Mouse (Mus musculus): ENCODE measurements around the gene Alg12. TPM values are rescaled to one million over a fixed set of nuclear protein-coding genes. Genes with fewer than 3 reads are reported as not detected.

Alg12 gene
- polyA plus RNA-seq, 1 experiment: 13.0 TPM

DNA sequence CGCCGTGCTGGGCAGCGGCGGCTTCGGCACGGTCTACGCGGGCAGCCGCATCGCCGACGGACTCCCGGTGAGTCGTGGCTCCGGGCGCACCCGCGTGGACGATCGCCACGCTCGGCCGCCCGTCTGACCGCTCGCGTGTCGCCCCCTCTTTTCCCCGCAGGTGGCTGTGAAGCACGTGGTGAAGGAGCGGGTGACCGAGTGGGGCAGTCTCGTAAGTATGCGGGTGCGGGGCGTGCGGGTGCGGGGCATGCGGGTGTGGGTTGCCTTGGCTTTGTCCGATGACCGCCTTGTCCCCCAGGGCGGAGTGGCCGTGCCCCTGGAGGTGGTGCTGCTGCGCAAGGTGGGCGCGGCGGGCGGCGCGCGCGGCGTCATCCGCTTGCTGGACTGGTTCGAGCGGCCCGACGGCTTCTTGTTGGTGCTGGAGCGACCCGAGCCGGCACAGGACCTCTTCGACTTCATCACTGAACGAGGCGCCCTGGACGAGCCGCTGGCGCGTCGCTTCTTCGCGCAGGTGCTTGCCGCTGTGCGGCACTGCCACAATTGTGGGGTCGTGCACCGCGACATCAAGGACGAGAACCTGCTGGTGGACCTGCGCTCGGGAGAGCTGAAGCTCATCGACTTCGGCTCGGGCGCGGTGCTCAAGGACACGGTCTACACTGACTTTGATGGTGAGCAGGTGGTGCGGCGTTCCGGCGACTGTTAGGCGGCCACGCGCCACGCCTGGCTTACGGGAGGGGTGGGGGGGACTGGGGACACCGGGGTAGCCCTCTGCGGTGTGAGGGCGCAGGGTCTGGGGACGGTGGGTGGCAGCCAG lies 44.0 kb upstream of the Alg12 start:
- peaks cover 23% of the 10 kb centered on the region for H3K4me1 ChIP-seq (ENCODE audit: control insufficient read depth, insufficient read depth, low read length)
- H3K27ac ChIP-seq (ENCODE audit: insufficient read depth, low read length): no peak overlapping the region
- TF ChIP-seq CTCF (IDR thresholded peaks at IDR 0.05; ENCODE audit: borderline replicate concordance, insufficient read depth, low read length) (no peak), POLR2A (IDR thresholded peaks at IDR 0.05; ENCODE audit: low read depth, low read length) (no peak)
- H3K4me3 ChIP-seq (ENCODE audit: insufficient read depth, low read length): peak overlapping the region; percentile 58

GRCm38 (mm10) chr15:88861772-88862622 lies 42.9 kb upstream of the Alg12 start, which contains the start of gene Pim3:
Gene Pim3, plus strand, starts transcription at chr15:88862186.
- peak; percentile 92 for TF ChIP-seq POLR2A (IDR thresholded peaks at IDR 0.05; ENCODE audit: low read depth, low read length)
- TF ChIP-seq CTCF (IDR thresholded peaks at IDR 0.05; ENCODE audit: borderline replicate concordance, insufficient read depth, low read length): no peak
- Histone ChIP-seq H3K27ac (ENCODE audit: insufficient read depth, low read length) (peak within 1 kb of the TSS; percentile 96), H3K4me1 (ENCODE audit: control insufficient read depth, insufficient read depth, low read length) (peaks cover 19% of the 10 kb centered on the region), H3K4me3 (ENCODE audit: insufficient read depth, low read length) (peak within 1 kb of the TSS; percentile 58)

GRCm38 (mm10) chr15:88860781-88861180 lies 41.7 kb upstream of the Alg12 start:
- Histone ChIP-seq H3K4me3 (ENCODE audit: insufficient read depth, low read length) (no peak overlapping the region), H3K4me1 (ENCODE audit: control insufficient read depth, insufficient read depth, low read length) (peaks cover 12% of the 10 kb centered on the region), H3K27ac (ENCODE audit: insufficient read depth, low read length) (no peak overlapping the region)
- TF ChIP-seq POLR2A (IDR thresholded peaks at IDR 0.05; ENCODE audit: low read depth, low read length) (no peak), CTCF (IDR thresholded peaks at IDR 0.05; ENCODE audit: borderline replicate concordance, insufficient read depth, low read length) (no peak)

GRCm38 (mm10) chr15:88859206-88859970 lies 40.3 kb upstream of the Alg12 start:
- no peak overlapping the region for H3K4me3 ChIP-seq (ENCODE audit: insufficient read depth, low read length)
- H3K4me1 ChIP-seq (ENCODE audit: control insufficient read depth, insufficient read depth, low read length): peaks cover 10% of the 10 kb centered on the region
- TF ChIP-seq POLR2A (IDR thresholded peaks at IDR 0.05; ENCODE audit: low read depth, low read length) (no peak), CTCF (IDR thresholded peaks at IDR 0.05; ENCODE audit: borderline replicate concordance, insufficient read depth, low read length) (no peak)
- no peak overlapping the region for H3K27ac ChIP-seq (ENCODE audit: insufficient read depth, low read length)

DNA sequence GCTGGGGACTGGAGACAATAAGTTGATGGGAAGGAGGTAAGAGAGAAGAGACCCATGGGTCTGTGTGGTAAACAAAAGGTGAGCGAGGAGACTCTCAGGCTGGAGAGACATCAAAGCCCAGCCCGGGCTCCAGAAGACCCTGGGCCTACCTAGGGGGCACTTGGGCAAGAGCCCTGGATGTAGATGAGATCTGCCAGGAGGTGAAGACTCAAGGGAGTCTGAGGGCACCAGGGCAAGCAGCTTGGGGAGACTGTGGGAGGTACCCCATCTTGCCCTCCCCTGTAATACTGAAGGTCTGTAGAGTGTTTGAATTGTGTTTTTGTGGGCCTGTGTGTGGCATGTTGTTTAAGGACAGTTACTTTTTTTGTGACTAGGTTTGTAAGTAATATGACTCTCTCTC lies 39.6 kb upstream of the Alg12 start:
- no peak overlapping the region for H3K27ac ChIP-seq (ENCODE audit: insufficient read depth, low read length)
- peaks cover 14% of the 10 kb centered on the region for H3K4me1 ChIP-seq (ENCODE audit: control insufficient read depth, insufficient read depth, low read length)
- no peak overlapping the region for H3K4me3 ChIP-seq (ENCODE audit: insufficient read depth, low read length)
- TF ChIP-seq POLR2A (IDR thresholded peaks at IDR 0.05; ENCODE audit: low read depth, low read length): no peak
- TF ChIP-seq CTCF (IDR thresholded peaks at IDR 0.05; ENCODE audit: borderline replicate concordance, insufficient read depth, low read length): no peak

GRCm38 (mm10) chr15:88858141-88858541 lies 39.0 kb upstream of the Alg12 start:
- no peak for TF ChIP-seq POLR2A (IDR thresholded peaks at IDR 0.05; ENCODE audit: low read depth, low read length)
- no peak for TF ChIP-seq CTCF (IDR thresholded peaks at IDR 0.05; ENCODE audit: borderline replicate concordance, insufficient read depth, low read length)

GRCm38 (mm10) chr15:88857361-88857760 lies 38.2 kb upstream of the Alg12 start:
- Histone ChIP-seq H3K4me1 (ENCODE audit: control insufficient read depth, insufficient read depth, low read length) (peaks cover 14% of the 10 kb centered on the region), H3K4me3 (ENCODE audit: insufficient read depth, low read length) (no peak overlapping the region), H3K27ac (ENCODE audit: insufficient read depth, low read length) (no peak overlapping the region)
- TF ChIP-seq POLR2A (IDR thresholded peaks at IDR 0.05; ENCODE audit: low read depth, low read length): no peak
- no peak for TF ChIP-seq CTCF (IDR thresholded peaks at IDR 0.05; ENCODE audit: borderline replicate concordance, insufficient read depth, low read length)

More at GRCm38 (mm10) chr15:88858141-88858541, 39.0 kb upstream of the Alg12 start:
- Histone ChIP-seq H3K4me1 (ENCODE audit: control insufficient read depth, insufficient read depth, low read length) (peaks cover 14% of the 10 kb centered on the region), H3K27ac (ENCODE audit: insufficient read depth, low read length) (no peak overlapping the region), H3K4me3 (ENCODE audit: insufficient read depth, low read length) (no peak overlapping the region)

- Histone ChIP-seq H3K27ac (ENCODE audit: insufficient read depth, low read length) (no peak overlapping the region), H3K4me1 (ENCODE audit: control insufficient read depth, insufficient read depth, low read length) (peaks cover 14% of the 10 kb centered on the region), H3K4me3 (ENCODE audit: insufficient read depth, low read length) (no peak overlapping the region)
- TF ChIP-seq POLR2A (IDR thresholded peaks at IDR 0.05; ENCODE audit: low read depth, low read length) (no peak), CTCF (IDR thresholded peaks at IDR 0.05; ENCODE audit: borderline replicate concordance, insufficient read depth, low read length) (no peak)
Measured at GRCm38 (mm10) chr15:88856613-88857012, 37.5 kb upstream of the Alg12 start.

DNA sequence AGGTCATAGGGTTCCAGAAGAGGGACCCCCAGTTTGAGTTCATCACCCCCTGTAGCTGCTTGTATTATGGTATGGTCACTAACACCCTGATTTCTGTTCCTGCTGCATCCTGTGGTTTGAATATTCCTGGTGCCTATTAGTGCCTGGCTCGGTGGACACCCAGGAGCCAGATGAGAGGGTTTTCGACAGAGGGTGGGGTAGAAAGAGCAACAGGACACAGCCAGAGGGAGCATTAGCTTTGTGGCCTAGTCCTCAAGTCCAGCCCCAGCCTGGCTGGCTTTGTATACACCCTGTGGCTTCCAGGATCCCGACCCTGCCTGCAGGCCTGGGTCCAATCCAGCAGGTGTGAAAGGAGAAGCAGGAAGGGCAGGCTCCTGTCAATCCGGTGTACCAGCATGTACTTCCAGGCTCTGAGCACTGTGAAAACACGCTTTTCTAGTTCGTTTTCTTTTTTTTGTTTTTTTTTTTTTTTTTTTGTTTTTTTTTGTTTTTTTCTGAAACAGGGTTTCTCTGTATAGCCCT lies 36.8 kb upstream of the Alg12 start:
- no peak for TF ChIP-seq CTCF (IDR thresholded peaks at IDR 0.05; ENCODE audit: borderline replicate concordance, insufficient read depth, low read length)
- no peak for TF ChIP-seq POLR2A (IDR thresholded peaks at IDR 0.05; ENCODE audit: low read depth, low read length)
- Histone ChIP-seq H3K27ac (ENCODE audit: insufficient read depth, low read length) (no peak overlapping the region), H3K4me3 (ENCODE audit: insufficient read depth, low read length) (no peak overlapping the region), H3K4me1 (ENCODE audit: control insufficient read depth, insufficient read depth, low read length) (peaks cover 11% of the 10 kb centered on the region)
